Mouse (Mus musculus) ES-E14 (cell line): ENCODE data around the gene Clasp1.

Experiments used
- ZC3H11A ChIP-seq: IDR thresholded peaks from 2 replicates; pipeline ENCODE4 v1.6.1; 2012; ENCODE audit warnings: low read depth, mild to moderate bottlenecking, inconsistent platforms, low read length, borderline replicate concordance
- ZNF384 ChIP-seq: IDR thresholded peaks from 2 replicates; pipeline ENCODE4 v1.6.1; 2012; ENCODE audit warnings: low read depth, low read length, inconsistent platforms

DNA sequence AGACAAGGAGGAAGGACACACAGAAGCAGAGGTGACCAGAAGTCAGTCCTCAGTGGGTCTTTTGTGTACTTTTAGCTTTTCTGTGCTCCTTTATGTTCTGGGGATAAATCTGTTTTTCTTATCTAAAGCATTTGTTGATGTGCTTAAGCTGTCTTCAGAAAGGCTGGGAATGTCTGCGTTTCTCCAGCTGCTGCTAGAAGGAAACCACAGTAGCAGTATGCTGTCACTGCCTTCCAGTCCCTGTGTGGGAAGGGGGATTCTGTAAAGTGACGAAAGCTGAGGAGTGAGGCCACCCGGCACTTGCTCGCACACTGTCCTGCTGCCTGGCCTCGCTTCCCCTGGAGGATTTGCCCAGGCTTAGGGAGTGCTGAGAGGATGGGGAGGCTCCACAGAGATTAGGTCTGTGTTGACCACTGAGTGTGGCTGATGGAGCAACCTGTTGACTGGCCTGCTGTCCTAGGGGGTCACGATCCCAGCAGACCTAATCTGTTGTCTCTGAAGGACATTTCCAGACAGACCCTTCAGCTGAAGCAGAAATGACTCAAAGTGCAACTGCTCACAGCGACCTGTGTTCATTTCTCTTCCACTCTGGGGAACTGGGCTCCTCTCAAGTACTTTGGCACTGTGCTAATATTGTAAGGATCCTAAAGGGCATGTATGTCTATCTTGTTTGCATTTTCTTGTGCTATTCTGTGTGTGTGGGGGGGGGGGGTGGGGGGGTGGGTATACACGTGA lies 93.6 kb downstream of the Clasp1 start:
- TF ChIP-seq ZNF384 (no peak), ZC3H11A (no peak)
